Mouse (Mus musculus) bone marrow, adult 2 months (tissue): ENCODE results near the gene Chd4.

Experiments used
- CTCF ChIP-seq: fragments of 200-500 bp; IDR thresholded peaks from 2 replicates; pipeline ENCODE4 v1.5.1; 2011; ENCODE audit warnings: low read length, control low read depth; ENCODE audit not compliant: control insufficient read depth, insufficient read depth
- POLR2A ChIP-seq: fragments of 200-500 bp; IDR thresholded peaks from 2 replicates; pipeline ENCODE4 v1.6.1; 2011; ENCODE audit warnings: low read depth, mild to moderate bottlenecking, control low read depth, low read length, borderline replicate concordance; ENCODE audit not compliant: control insufficient read depth

- TF ChIP-seq CTCF (no peak), POLR2A (no peak)
These were observed 83.8 kb downstream of the Chd4 start for GRCm38 (mm10) chr6:125179601-125180000.
